Mouse (Mus musculus): ENCODE data around the gene Secisbp2.

Secisbp2 gene

GRCm38 (mm10) chr13:51681076-51681475 is 29.6 kb downstream of the Secisbp2 start:
- TF ChIP-seq POU5F1 (IDR thresholded peaks at IDR 0.05; ENCODE audit: borderline replicate concordance, low read length) (no peak), NANOG (IDR thresholded peaks at IDR 0.05; ENCODE audit: borderline replicate concordance, low read length) (peak; percentile 12; the same call in 1 of the 2 replicates), CTCF (conservative IDR thresholded peaks at IDR 0.05; ENCODE audit: low read length) (0 out of 2 replicates have a peak, but pooled peaks have one; percentile 2)
- H3K36me3 ChIP-seq (ENCODE audit: insufficient read depth, low read length) = peaks cover 100% of the 10 kb centered on the region
- H3K9me3 ChIP-seq (ENCODE audit: low read length) = no peaks in the 10 kb centered on the region
- no peak overlapping the region for H3K4me3 ChIP-seq (replicated peaks; ENCODE audit: low read length)
- no peaks in the 10 kb centered on the region for H3K27me3 ChIP-seq (ENCODE audit: insufficient read depth, low read length)
- peaks cover 44% of the 10 kb centered on the region for H3K4me1 ChIP-seq (replicated peaks; ENCODE audit: low read depth, low read length)

- peaks cover 100% of the 10 kb centered on the region for H3K36me3 ChIP-seq (ENCODE audit: insufficient read depth, low read length)
- H3K4me1 ChIP-seq (replicated peaks; ENCODE audit: low read depth, low read length) = peaks cover 39% of the 10 kb centered on the region
- TF ChIP-seq NANOG (IDR thresholded peaks at IDR 0.05; ENCODE audit: borderline replicate concordance, low read length) = no peak
- no peak for TF ChIP-seq CTCF (conservative IDR thresholded peaks at IDR 0.05; ENCODE audit: low read length)
- no peak for TF ChIP-seq POU5F1 (IDR thresholded peaks at IDR 0.05; ENCODE audit: borderline replicate concordance, low read length)
- no peaks in the 10 kb centered on the region for H3K9me3 ChIP-seq (ENCODE audit: low read length)
- H3K4me3 ChIP-seq (replicated peaks; ENCODE audit: low read length) = no peak overlapping the region
- H3K27me3 ChIP-seq (ENCODE audit: insufficient read depth, low read length) = no peaks in the 10 kb centered on the region
These were observed 30.1 kb downstream of the Secisbp2 start for GRCm38 (mm10) chr13:51681634-51682033.

GRCm38 (mm10) chr13:51685290-51685966 is 33.9 kb downstream of the Secisbp2 start:
- peaks cover 96% of the 10 kb centered on the region for H3K36me3 ChIP-seq (ENCODE audit: insufficient read depth, low read length)
- no peaks in the 10 kb centered on the region for H3K9me3 ChIP-seq (ENCODE audit: low read length)
- no peak overlapping the region for H3K4me3 ChIP-seq (replicated peaks; ENCODE audit: low read length)
- TF ChIP-seq POU5F1 (IDR thresholded peaks at IDR 0.05; ENCODE audit: borderline replicate concordance, low read length) = no peak
- no peak for TF ChIP-seq NANOG (IDR thresholded peaks at IDR 0.05; ENCODE audit: borderline replicate concordance, low read length)
- TF ChIP-seq CTCF (conservative IDR thresholded peaks at IDR 0.05; ENCODE audit: low read length) = no peak
- H3K27me3 ChIP-seq (ENCODE audit: insufficient read depth, low read length) = no peaks in the 10 kb centered on the region
- peaks cover 50% of the 10 kb centered on the region for H3K4me1 ChIP-seq (replicated peaks; ENCODE audit: low read depth, low read length)

- TF ChIP-seq POU5F1 (IDR thresholded peaks at IDR 0.05; ENCODE audit: borderline replicate concordance, low read length) (no peak), NANOG (IDR thresholded peaks at IDR 0.05; ENCODE audit: borderline replicate concordance, low read length) (no peak), CTCF (conservative IDR thresholded peaks at IDR 0.05; ENCODE audit: low read length) (no peak)
- no peaks in the 10 kb centered on the region for H3K9me3 ChIP-seq (ENCODE audit: low read length)
- H3K4me3 ChIP-seq (replicated peaks; ENCODE audit: low read length) = no peak overlapping the region
- H3K36me3 ChIP-seq (ENCODE audit: insufficient read depth, low read length) = peaks cover 85% of the 10 kb centered on the region
- peaks cover 39% of the 10 kb centered on the region for H3K4me1 ChIP-seq (replicated peaks; ENCODE audit: low read depth, low read length)
- H3K27me3 ChIP-seq (ENCODE audit: insufficient read depth, low read length) = no peaks in the 10 kb centered on the region
These were observed 35.5 kb downstream of the Secisbp2 start for GRCm38 (mm10) chr13:51686966-51687365.

GRCm38 (mm10) chr13:51688688-51689087 is 37.2 kb downstream of the Secisbp2 start:
- H3K27me3 ChIP-seq (ENCODE audit: insufficient read depth, low read length) = no peaks in the 10 kb centered on the region
- TF ChIP-seq CTCF (conservative IDR thresholded peaks at IDR 0.05; ENCODE audit: low read length) (no peak), POU5F1 (IDR thresholded peaks at IDR 0.05; ENCODE audit: borderline replicate concordance, low read length) (no peak), NANOG (IDR thresholded peaks at IDR 0.05; ENCODE audit: borderline replicate concordance, low read length) (no peak)
- H3K36me3 ChIP-seq (ENCODE audit: insufficient read depth, low read length) = peaks cover 68% of the 10 kb centered on the region
- H3K4me1 ChIP-seq (replicated peaks; ENCODE audit: low read depth, low read length) = peaks cover 36% of the 10 kb centered on the region
- no peaks in the 10 kb centered on the region for H3K9me3 ChIP-seq (ENCODE audit: low read length)
- H3K4me3 ChIP-seq (replicated peaks; ENCODE audit: low read length) = no peak overlapping the region

DNA sequence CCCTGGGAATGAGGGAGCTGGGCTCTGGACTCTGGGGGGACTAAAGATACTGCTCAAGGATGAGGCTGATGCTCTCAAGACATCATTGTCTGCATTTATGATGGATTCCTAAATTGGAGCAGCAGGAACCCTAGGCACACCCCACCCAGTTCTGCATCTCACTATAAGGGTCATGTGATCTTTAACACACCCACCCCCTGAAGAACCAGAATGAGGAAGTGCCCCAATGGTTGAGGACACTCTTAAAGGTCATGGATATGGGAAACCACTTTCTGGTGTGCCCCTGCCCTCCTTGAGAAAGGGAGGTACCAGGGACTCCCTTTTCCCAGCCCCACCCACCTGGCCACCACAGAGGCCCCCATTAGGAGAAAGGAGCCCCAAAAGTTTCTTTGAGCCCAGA is 45.0 kb downstream of the Secisbp2 start:
- Histone ChIP-seq H3K27me3 (ENCODE audit: insufficient read depth, low read length) (no peaks in the 10 kb centered on the region), H3K4me1 (replicated peaks; ENCODE audit: low read depth, low read length) (peaks cover 4% of the 10 kb centered on the region), H3K9me3 (ENCODE audit: low read length) (peaks cover 8% of the 10 kb centered on the region), H3K36me3 (ENCODE audit: insufficient read depth, low read length) (peaks cover 20% of the 10 kb centered on the region), H3K4me3 (replicated peaks; ENCODE audit: low read length) (no peak overlapping the region)
- TF ChIP-seq POU5F1 (IDR thresholded peaks at IDR 0.05; ENCODE audit: borderline replicate concordance, low read length) (no peak), CTCF (conservative IDR thresholded peaks at IDR 0.05; ENCODE audit: low read length) (no peak)

- TF ChIP-seq POU5F1 (IDR thresholded peaks at IDR 0.05; ENCODE audit: borderline replicate concordance, low read length) = no peak
- no peak for TF ChIP-seq NANOG (IDR thresholded peaks at IDR 0.05; ENCODE audit: borderline replicate concordance, low read length)
- no peak for TF ChIP-seq CTCF (conservative IDR thresholded peaks at IDR 0.05; ENCODE audit: low read length)
These were observed 46.0 kb downstream of the Secisbp2 start for GRCm38 (mm10) chr13:51697455-51697854.

DNA sequence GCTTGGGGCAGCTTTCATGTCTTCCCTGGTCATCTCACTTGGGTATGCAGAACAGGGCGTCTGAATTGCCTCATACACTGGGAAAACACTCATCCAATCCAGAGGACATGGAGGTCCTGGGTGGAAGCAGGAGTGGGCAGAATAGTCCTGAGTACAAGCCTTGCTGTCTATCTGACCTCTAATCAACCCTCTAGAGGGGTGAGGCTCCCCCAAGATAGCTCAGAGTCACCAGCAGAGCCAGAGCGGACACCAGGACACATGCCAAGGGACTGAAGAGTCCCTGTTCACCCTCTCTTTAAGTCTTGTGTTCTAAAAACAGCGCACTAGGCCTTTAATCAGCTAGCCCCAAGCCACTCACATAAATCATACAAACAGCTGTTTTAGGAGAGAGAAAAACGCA is 46.4 kb downstream of the Secisbp2 start:
- TF ChIP-seq NANOG (IDR thresholded peaks at IDR 0.05; ENCODE audit: borderline replicate concordance, low read length) = no peak
- TF ChIP-seq POU5F1 (IDR thresholded peaks at IDR 0.05; ENCODE audit: borderline replicate concordance, low read length) = no peak
- TF ChIP-seq CTCF (conservative IDR thresholded peaks at IDR 0.05; ENCODE audit: low read length) = no peak
- Histone ChIP-seq H3K27me3 (ENCODE audit: insufficient read depth, low read length) (no peaks in the 10 kb centered on the region), H3K4me1 (replicated peaks; ENCODE audit: low read depth, low read length) (peaks cover 6% of the 10 kb centered on the region), H3K9me3 (ENCODE audit: low read length) (peaks cover 8% of the 10 kb centered on the region), H3K36me3 (ENCODE audit: insufficient read depth, low read length) (peaks cover 30% of the 10 kb centered on the region), H3K4me3 (replicated peaks; ENCODE audit: low read length) (no peak overlapping the region)

More at GRCm38 (mm10) chr13:51697455-51697854, 46.0 kb downstream of the Secisbp2 start:
- Histone ChIP-seq H3K4me3 (replicated peaks; ENCODE audit: low read length) (no peak overlapping the region), H3K27me3 (ENCODE audit: insufficient read depth, low read length) (no peaks in the 10 kb centered on the region), H3K9me3 (ENCODE audit: low read length) (peaks cover 8% of the 10 kb centered on the region), H3K36me3 (ENCODE audit: insufficient read depth, low read length) (peaks cover 26% of the 10 kb centered on the region), H3K4me1 (replicated peaks; ENCODE audit: low read depth, low read length) (peaks cover 4% of the 10 kb centered on the region)

DNA sequence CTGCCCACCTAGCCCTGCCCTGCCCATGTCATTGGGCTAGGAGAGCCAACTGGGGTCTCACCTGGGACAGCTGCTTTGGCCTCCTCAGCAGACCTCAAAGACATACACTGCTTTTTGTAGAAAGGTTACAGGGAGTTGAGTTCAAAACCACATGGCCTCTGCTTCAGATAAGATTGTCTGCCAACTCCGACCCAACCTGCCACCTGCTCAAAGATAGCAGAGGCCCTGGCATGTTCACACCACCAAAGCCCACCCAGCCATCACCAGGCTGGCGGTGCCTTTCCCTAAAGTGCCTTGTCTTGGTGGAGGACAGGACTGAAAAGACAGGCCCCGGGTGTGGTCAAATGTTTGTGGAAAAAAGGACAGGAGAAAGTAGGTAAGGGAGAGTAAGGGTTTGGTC is 46.8 kb downstream of the Secisbp2 start:
- Histone ChIP-seq H3K36me3 (ENCODE audit: insufficient read depth, low read length) (peaks cover 34% of the 10 kb centered on the region), H3K4me3 (replicated peaks; ENCODE audit: low read length) (no peak overlapping the region), H3K4me1 (replicated peaks; ENCODE audit: low read depth, low read length) (peaks cover 10% of the 10 kb centered on the region), H3K9me3 (ENCODE audit: low read length) (peaks cover 8% of the 10 kb centered on the region), H3K27me3 (ENCODE audit: insufficient read depth, low read length) (no peaks in the 10 kb centered on the region)
- TF ChIP-seq CTCF (conservative IDR thresholded peaks at IDR 0.05; ENCODE audit: low read length) (no peak), POU5F1 (IDR thresholded peaks at IDR 0.05; ENCODE audit: borderline replicate concordance, low read length) (no peak), NANOG (IDR thresholded peaks at IDR 0.05; ENCODE audit: borderline replicate concordance, low read length) (no peak)
